Mouse (Mus musculus): ENCODE measurements at regions not wholly inside any gene's neighbourhood (a gene's known extent, or its start where the extent isn't known, plus 50 kb on each side); places are given as distances from the start of the nearest gene placed in this dataset.

DNA sequence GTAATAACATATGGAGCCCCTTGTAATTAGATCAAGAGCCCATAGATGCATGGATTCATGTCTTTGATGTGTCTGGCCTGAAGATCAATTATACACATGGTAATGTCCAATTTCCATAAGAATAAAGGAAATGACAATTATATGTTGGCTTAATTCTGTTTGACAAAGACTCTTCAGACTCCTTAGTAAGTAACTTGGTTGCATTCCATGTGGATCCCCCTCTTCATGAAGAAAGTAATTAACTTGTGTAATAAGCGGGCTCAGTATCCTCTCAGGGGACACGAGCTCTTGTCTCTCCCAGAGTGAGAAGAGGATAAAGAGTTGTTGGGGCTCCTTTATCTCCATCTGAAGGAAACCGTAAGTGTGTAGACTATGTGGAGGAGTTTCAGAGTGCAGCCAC, 284.3 kb downstream of the Efnb2 start:
- no peak for DNase-seq

GRCm38 (mm10) chr8:8376379-8376778, 284.7 kb downstream of the Efnb2 start:
- DNase-seq = no peak

GRCm38 (mm10) chr8:8367282-8367871, 293.7 kb downstream of the Efnb2 start:
- DNase-seq = no peak

DNA sequence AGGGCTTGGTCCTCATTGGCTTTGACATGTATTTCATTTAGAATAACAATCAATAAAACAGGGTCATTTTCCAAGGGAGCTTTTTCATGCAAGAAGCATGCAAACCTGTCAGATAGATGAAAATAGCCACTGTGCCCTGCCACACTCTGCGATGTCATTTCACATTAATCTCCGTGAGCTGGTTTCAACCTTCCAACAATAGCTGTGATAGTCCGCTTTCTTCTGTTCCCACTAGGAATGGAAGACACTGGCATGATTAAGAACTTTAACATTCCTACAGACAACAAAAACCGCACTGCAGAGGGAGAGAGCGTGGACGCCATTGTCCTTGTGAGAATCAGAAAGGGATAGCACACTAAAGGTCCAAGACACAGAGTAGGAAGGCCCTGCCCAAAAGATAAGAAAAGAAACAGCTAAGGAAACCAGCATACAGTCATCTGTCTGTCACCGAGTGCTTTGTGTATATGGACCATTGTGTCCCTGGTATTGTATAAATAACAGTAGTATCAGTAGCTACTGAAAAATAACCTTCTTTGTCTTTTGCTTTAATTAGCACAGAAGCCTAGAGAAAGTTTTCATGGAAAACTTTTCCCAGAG, 299.0 kb downstream of the Efnb2 start:
- DNase-seq = no peak

GRCm38 (mm10) chr8:8360586-8360985, 300.5 kb downstream of the Efnb2 start:
- DNase-seq = no peak

GRCm38 (mm10) chr8:8354977-8355376, 306.1 kb downstream of the Efnb2 start:
- DNase-seq = no peak

- no peak for DNase-seq
Observed at GRCm38 (mm10) chr8:8344661-8345060, 316.4 kb downstream of the Efnb2 start.

GRCm38 (mm10) chr8:8335256-8335972, 325.6 kb downstream of the Efnb2 start:
- DNase-seq = no peak

DNA sequence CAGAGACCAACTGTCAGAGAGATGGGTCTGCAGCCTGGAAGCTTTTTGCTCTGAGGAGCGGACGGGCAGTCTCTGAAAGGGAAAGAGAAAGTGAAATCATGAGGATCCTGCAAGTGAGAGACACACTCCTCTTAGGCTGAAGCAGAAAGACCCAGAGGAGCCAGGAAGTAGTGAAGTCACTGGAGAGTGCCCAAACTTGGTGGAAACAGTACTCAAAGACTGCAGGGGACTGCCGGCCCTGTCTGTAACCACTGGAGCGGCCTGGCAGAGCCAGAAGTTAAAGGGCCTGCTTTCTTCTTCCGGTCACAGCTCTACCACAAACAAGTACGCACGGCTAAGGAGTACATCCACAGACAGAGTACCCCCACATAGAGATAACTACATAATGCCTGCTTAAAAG, 326.5 kb downstream of the Efnb2 start:
- DNase-seq = no peak

GRCm38 (mm10) chr8:8331249-8331648, 329.8 kb downstream of the Efnb2 start:
- DNase-seq = no peak

GRCm38 (mm10) chr8:8328010-8328666, 332.9 kb downstream of the Efnb2 start:
- no peak for DNase-seq

- DNase-seq = no peak
Observed at GRCm38 (mm10) chr8:8326066-8326834, 334.8 kb downstream of the Efnb2 start.

GRCm38 (mm10) chr8:8325420-8325819, 335.6 kb downstream of the Efnb2 start:
- DNase-seq = no peak

- no peak for DNase-seq
Observed at GRCm38 (mm10) chr8:8324520-8324919, 336.5 kb downstream of the Efnb2 start.

GRCm38 (mm10) chr8:8308253-8308652, 352.8 kb downstream of the Efnb2 start:
- DNase-seq = no peak

DNA sequence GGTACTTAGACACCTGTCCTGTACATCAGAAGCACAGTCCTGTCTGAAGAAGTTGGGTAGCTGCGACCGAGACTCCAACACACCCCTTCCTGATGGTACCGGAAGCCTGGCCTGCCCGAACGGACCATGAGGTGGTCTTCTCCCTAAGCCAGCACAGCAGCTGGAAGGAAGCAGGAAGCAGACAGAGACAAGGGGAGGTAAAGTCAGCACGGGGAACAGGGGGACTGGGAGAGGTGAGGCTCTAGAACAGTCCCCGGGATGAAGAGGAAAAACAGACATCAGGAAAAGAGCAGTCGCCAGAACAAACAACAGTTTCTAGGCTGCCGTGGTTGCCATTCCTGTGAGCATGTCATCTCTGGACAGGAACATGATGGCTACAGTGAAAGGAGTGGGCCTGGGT, 353.6 kb downstream of the Efnb2 start:
- DNase-seq = no peak

DNA sequence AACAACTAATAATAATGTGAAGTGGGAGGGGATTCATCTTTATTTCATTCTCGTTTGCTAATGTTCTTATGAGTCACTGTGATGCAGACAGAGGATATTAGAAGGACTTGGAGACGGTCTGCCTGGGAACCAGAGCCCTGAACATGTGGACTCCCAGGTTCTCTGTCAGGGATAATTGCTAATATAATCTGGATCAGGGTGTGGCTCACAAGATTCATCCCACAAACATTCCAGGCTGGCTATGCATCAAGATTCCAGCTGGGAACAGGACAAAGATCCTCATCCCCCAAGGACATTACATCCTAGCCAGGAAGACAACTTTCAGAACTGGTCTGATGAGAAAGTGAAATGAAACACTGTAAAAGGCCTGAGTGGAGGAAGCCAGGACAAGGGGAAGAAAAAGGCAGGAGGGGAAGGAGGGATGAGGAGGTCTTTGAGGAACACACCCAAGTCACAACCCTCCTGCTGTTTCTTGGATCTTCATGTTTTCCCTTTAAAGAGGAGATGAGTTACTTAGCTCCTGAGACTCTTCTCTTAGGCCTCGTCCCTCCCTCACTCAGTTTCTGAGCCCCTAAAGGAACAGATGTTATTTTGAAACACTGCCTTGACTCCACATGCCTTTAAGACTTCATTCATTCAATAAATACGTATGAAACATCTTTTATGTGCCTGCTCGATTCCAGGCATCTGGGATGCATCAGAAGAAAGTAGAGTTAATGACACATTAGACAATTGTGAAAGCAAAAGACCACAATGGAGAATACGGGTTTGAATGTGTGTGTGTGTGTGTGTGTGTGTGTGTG, 360.9 kb downstream of the Efnb2 start:
- no peak for DNase-seq

DNA sequence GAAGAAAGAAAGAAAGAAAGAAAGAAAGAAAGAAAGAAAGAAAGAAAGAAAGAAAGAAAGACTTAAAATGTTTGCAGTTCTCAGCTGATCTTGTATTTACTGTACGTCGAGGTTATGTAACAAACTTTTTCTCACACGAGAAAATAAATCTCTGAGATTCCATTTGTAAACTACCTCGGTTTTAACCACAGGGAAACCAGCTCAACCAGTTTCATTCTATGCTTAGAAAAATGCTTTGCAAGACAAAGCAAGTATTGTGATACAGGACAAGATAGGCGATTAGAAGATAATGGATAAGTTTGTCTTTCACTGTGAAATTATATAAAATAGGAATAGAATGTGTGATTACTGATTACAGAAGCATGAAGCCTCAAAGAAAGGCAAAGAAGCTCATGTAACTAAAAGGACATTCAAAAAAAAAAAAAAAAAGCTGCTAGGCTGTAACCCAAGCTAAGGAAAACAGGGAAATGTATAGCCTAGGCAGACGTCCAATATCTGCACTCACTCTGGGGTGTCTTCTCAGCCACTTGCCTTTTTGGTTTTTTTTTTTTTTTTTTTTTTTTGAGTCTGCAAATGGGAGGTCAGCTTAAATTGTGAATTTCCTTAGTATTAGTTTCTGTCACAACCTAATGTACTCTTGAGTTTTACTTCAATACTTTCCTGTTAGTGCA, 368.3 kb downstream of the Efnb2 start:
- DNase-seq = no peak

DNA sequence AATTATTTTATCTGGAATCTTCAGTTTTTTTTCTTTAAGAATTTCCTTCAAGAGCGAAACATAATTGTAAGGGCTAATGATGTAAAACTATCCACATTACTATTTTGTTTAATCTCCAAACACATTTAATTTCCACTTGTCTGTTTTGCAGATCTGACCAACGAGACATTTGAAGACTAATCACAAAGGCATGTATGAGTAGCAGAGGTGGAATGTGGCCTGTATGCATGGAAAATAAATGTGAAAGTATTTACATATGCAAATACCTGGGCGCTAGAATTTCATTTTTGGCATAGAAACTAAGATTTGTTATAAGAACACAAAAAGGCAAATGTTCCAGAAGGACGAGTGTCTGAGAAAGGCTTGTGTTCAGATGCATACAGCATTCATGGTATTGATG, 375.2 kb downstream of the Efnb2 start:
- DNase-seq = no peak

GRCm38 (mm10) chr8:8274987-8275386, 386.1 kb downstream of the Efnb2 start:
- no peak for DNase-seq

DNA sequence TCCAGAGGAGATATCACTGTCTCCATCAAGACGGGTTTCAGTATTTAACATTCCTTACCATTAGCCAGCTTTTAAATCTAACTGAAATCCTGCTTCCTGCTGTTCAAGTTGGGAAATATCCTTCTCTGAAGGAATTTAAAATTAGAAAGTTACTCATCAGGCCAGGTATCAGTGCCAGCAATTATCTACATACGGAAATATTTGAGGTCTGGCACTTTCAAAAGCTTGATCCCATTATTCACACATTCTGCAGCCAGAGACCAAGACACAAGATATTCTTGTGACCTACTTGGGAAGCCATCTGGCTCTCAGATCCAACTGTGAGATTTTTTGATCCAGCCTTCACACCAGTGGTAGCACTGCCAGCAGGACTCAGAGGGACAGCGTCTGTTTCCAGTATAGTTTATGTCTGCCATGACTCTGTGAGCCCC, 386.8 kb downstream of the Efnb2 start:
- peak; percentile 5 for DNase-seq

DNA sequence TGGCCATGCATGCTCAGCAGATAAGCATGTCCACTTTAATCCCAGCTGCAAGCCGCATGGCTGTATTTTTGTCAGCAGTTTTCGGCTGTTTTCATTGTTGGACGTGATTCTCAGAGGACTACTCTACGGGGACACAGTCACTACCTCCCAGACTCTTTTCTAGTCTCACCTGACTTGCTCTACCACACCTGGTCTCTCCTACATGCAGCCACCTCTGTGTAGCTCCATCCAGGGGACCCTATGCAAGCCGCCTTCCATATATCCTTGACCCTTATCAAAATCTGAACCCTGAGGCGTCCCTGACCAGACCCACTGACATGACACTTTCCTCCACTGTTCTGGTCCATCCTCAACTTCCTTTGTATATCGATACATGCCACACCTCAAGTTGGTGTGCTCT, 402.2 kb downstream of the Efnb2 start:
- DNase-seq = no peak

Data from cerebellum, adult 8-10 months (tissue).